Mouse (Mus musculus) C2C12 (cell line): Measurements from ENCODE around the gene Cdc14a. TPM values are rescaled to one million over a fixed set of nuclear protein-coding genes. Genes with fewer than 3 reads are reported as not detected.
"Not testable (repeated sequence)": the region's sequence is repeated elsewhere in the genome, so short reads cannot be mapped to it uniquely, and the experiment has no call there.

Source experiments
- H3K27me3 ChIP-seq: one replicate; pipeline ENCODE4 v1.6.1; 2011; ENCODE audit not compliant: control insufficient read depth, insufficient read depth, insufficient read length
- H3K36me3 ChIP-seq: one replicate; pipeline ENCODE4 v1.6.1; 2011; ENCODE audit not compliant: control insufficient read depth, insufficient read depth
- H3K4me3 ChIP-seq: one replicate; pipeline ENCODE4 v1.5.1; 2011; ENCODE audit warnings: mild to moderate bottlenecking, control low read depth; ENCODE audit not compliant: poor library complexity, insufficient read depth, severe bottlenecking
- H3K79me2 ChIP-seq: one replicate; pipeline ENCODE4 v1.6.1; 2011; ENCODE audit not compliant: control insufficient read depth, insufficient read depth
- H3K79me3 ChIP-seq: one replicate; pipeline ENCODE4 v1.6.1; 2011; ENCODE audit warnings: low read depth, control low read depth
- H3ac ChIP-seq: one replicate; pipeline ENCODE3; 2011; ENCODE audit warnings: low read depth; ENCODE audit not compliant: control insufficient read depth, insufficient read length
- CEBPB ChIP-seq: IDR thresholded peaks from one replicate; pipeline ENCODE4 v1.6.1; 2011; ENCODE audit warnings: low read depth, mild to moderate bottlenecking, control low read depth, moderate library complexity
- CTCF ChIP-seq: IDR thresholded peaks from one replicate; pipeline ENCODE4 v1.5.1; 2011; ENCODE audit not compliant: control insufficient read depth, insufficient read depth, insufficient read length
- FOSL1 ChIP-seq: IDR thresholded peaks from one replicate; pipeline ENCODE4 v1.8.0; 2011; ENCODE audit warnings: mild to moderate bottlenecking, low read length; ENCODE audit not compliant: poor library complexity, insufficient read depth, severe bottlenecking
- MAX ChIP-seq: IDR thresholded peaks from one replicate; pipeline ENCODE4 v1.6.1; 2011; ENCODE audit warnings: mild to moderate bottlenecking, control low read depth
- MYOD1 ChIP-seq: IDR thresholded peaks from one replicate; pipeline ENCODE4 v1.6.1; 2011; ENCODE audit warnings: low read depth; ENCODE audit not compliant: control insufficient read depth, insufficient read length
- MYOG ChIP-seq: IDR thresholded peaks from one replicate; pipeline ENCODE4 v1.6.1; 2011; ENCODE audit not compliant: control insufficient read depth, insufficient read length; ENCODE audit errors: extremely low read depth
- USF1 ChIP-seq: IDR thresholded peaks from one replicate; pipeline ENCODE4 v1.6.1; 2011; ENCODE audit warnings: low read depth, mild to moderate bottlenecking, control low read depth, moderate library complexity
- polyA plus RNA-seq: library from polyadenylated mRNA; unstranded; fragments of >200 nt; fragmentation: generic; extraction: Trizol; gene quantifications from one replicate; pipeline ENCODE4 v1.2.1, GENCODE M21; 2012; ENCODE audit warnings: missing spikeins

Gene Cdc14a
- polyA plus RNA-seq, 1 experiment, result 1.1 TPM

GRCm38 (mm10) chr3:116357866-116358265 lies 66.0 kb downstream of the Cdc14a start:
- H3K79me3 ChIP-seq, result no peaks in the 10 kb centered on the region
- TF ChIP-seq USF1 (no peak), MYOG (no peak), MYOD1 (no peak), FOSL1 (no peak), CEBPB (no peak), MAX (no peak), CTCF (no peak)
- no peaks in the 10 kb centered on the region for H3K79me2 ChIP-seq
- no peaks in the 10 kb centered on the region for H3K36me3 ChIP-seq
- no peak overlapping the region for H3K4me3 ChIP-seq
- no peaks in the 10 kb centered on the region for H3K27me3 ChIP-seq
- H3ac ChIP-seq, result no peak overlapping the region

DNA sequence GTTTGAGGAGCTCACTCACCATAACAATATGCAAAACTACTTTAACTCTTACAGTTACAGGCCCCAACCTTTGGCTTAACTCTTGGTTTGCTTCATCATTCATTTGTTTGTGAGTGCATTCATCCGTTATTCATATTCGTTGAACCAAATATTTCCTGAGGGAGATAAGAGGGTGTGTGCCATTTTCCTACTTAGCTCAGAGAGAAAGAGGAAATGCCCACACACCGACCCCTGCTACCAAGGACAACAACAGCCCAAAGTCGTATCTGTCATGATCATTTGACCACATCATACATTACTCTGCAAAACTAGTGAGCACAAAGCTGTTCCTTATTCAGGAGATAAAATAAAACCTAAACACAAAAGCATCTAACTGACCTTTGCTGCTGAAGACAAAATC lies 66.7 kb downstream of the Cdc14a start:
- H3K27me3 ChIP-seq, result no peaks in the 10 kb centered on the region
- H3ac ChIP-seq, result no peak overlapping the region
- TF ChIP-seq MAX, result no peak
- no peak for TF ChIP-seq CTCF
- no peak for TF ChIP-seq FOSL1
- no peak for TF ChIP-seq MYOD1
- no peak for TF ChIP-seq USF1
- TF ChIP-seq CEBPB, result no peak
- TF ChIP-seq MYOG, result no peak
- H3K4me3 ChIP-seq, result no peak overlapping the region
- no peaks in the 10 kb centered on the region for H3K79me3 ChIP-seq
- H3K36me3 ChIP-seq, result no peaks in the 10 kb centered on the region
- H3K79me2 ChIP-seq, result no peaks in the 10 kb centered on the region

DNA sequence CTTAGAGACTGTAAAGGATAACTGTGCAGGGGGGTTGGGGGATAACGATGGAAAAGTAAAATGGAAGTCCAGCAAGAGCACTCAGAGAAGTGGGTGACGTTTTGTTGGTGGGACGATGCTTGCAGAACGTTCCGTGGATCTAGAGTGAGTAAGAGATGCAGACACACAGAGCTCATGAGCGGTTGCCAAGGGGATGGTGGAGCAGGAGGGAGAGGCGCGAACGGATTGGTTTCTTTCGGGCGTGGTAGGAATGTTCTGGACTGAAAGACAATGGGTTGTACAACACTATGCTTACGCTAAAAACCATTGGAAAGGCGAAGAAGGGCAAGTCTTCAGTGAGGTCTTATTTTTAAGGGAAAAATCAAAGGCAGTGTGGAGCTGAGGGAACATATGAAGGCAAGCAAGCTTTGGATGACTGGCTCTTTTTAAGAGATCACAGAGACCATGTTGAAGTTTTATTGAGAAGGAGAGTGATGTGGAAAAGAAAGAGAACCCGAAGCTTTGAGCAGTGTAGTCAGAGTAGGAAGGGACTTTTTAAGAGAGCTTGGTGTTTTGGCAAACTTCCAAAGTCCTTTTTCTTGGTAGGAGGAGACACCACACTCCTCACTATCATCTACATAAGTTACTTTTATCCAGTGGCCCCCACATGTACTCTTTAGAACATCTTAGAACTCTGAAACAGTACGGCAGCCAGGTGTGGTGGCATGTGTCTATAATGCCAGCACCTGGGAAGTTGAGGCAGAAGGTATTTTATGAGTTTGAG lies 68.6 kb downstream of the Cdc14a start:
- no peaks in the 10 kb centered on the region for H3K79me2 ChIP-seq
- H3K36me3 ChIP-seq, result no peaks in the 10 kb centered on the region
- no peak overlapping the region for H3K4me3 ChIP-seq
- H3ac ChIP-seq, result no peak overlapping the region
- TF ChIP-seq USF1 (no peak), MAX (no peak), MYOD1 (no peak), CTCF (no peak), FOSL1 (no peak)
- no peaks in the 10 kb centered on the region for H3K79me3 ChIP-seq
- H3K27me3 ChIP-seq, result no peaks in the 10 kb centered on the region

- H3K79me2 ChIP-seq, result no peaks in the 10 kb centered on the region
- H3K79me3 ChIP-seq, result no peaks in the 10 kb centered on the region
- no peaks in the 10 kb centered on the region for H3K36me3 ChIP-seq
- H3K4me3 ChIP-seq, result no peak overlapping the region
- TF ChIP-seq CTCF (no peak), FOSL1 (no peak), MYOD1 (no peak), USF1 (no peak), CEBPB (no peak), MYOG (no peak)
- H3ac ChIP-seq, result no peak overlapping the region
- no peaks in the 10 kb centered on the region for H3K27me3 ChIP-seq
Observed at GRCm38 (mm10) chr3:116352486-116352885, 71.3 kb downstream of the Cdc14a start.

GRCm38 (mm10) chr3:116350389-116350967 lies 73.4 kb downstream of the Cdc14a start:
- Histone ChIP-seq H3K27me3 (no peaks in the 10 kb centered on the region), H3K79me2 (no peaks in the 10 kb centered on the region), H3K4me3 (peak overlapping the region; percentile 6), H3K36me3 (no peaks in the 10 kb centered on the region), H3K79me3 (no peaks in the 10 kb centered on the region), H3ac (no peak overlapping the region)
- no peak for TF ChIP-seq CEBPB
- TF ChIP-seq CTCF, result no peak
- no peak for TF ChIP-seq MYOG
- TF ChIP-seq MYOD1, result no peak
- no peak for TF ChIP-seq FOSL1
- no peak for TF ChIP-seq MAX
- no peak for TF ChIP-seq USF1

DNA sequence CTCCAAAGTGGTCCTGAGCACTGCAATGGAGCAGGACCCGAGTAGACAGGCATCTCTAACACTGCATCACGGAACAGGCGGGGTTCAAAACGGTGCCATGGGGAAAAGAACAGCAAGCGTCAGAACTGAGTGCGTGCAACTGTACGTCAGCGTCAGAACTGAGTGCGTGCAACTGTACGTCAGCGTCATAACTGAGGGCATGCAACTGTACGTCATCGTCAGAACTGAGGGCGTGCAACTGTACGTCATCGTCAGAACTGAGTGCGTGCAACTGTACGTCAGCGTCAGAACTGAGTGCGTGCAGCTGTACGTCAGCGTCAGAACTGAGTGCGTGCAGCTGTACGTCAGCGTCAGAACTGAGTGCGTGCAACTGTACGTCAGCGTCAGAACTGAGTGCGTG lies 76.3 kb downstream of the Cdc14a start:
- not testable (repeated sequence) for H3K4me3 ChIP-seq

More for the DNA sequence above, 76.3 kb downstream of the Cdc14a start:
- not testable (repeated sequence) for H3ac ChIP-seq, H3K36me3 ChIP-seq, H3K79me3 ChIP-seq, H3K79me2 ChIP-seq, H3K27me3 ChIP-seq
